Mouse (Mus musculus) CH12.LX (cell line): ENCODE results near the gene Ldb2.

ENCODE experiments used
- CTCF ChIP-seq, 2 experiments: IDR thresholded peaks in 1 of 2; conservative IDR thresholded peaks in 1 of 2; 2 replicates each; pipeline ENCODE4 v1.5.1; 2011 to 2012; ENCODE audit warnings: low read depth in 2 of 2, low read length in 2 of 2, improper control_type of control experiment in 1 of 2, inconsistent platforms in 1 of 2, mild to moderate bottlenecking in 1 of 2, moderate library complexity in 1 of 2
- EP300 ChIP-seq: IDR thresholded peaks from 2 replicates; pipeline ENCODE4 v1.6.1; 2011; ENCODE audit warnings: low read length, improper control_type of control experiment
- POLR2A ChIP-seq: IDR thresholded peaks from 2 replicates; pipeline ENCODE4 v1.6.1; 2011; ENCODE audit warnings: low read depth, mild to moderate bottlenecking, improper control_type of control experiment, low read length
- SMC3 ChIP-seq: IDR thresholded peaks from 2 replicates; pipeline ENCODE4 v1.6.1; 2011; ENCODE audit warnings: low read depth, low read length, improper control_type of control experiment
- USF1 ChIP-seq: IDR thresholded peaks from 2 replicates; pipeline ENCODE4 v1.6.1; 2014; ENCODE audit warnings: low read depth, mild to moderate bottlenecking, inconsistent platforms, low read length, improper control_type of control experiment

- TF ChIP-seq USF1 = no peak
- no peak for TF ChIP-seq CTCF (conservative IDR thresholded peaks at IDR 0.05 in 1 of 2, IDR thresholded peaks at IDR 0.05 in 1 of 2; ENCODE audit: low read depth in 2 of 2, low read length in 2 of 2)
- TF ChIP-seq SMC3 = no peak
- no peak for TF ChIP-seq POLR2A
- no peak for TF ChIP-seq EP300
These were observed 304.4 kb downstream of the Ldb2 start for GRCm38 (mm10) chr5:44495092-44495491.
